Mouse (Mus musculus): Measurements from ENCODE around the gene Runx3. TPM values are rescaled to one million over a fixed set of nuclear protein-coding genes. Genes with fewer than 3 reads are reported as not detected.

Runx3 gene
- polyA plus RNA-seq (2015; fragmentation: Nextera tagmentation; extraction: Ambion mirVana), result not detected in 2 replicates

DNA sequence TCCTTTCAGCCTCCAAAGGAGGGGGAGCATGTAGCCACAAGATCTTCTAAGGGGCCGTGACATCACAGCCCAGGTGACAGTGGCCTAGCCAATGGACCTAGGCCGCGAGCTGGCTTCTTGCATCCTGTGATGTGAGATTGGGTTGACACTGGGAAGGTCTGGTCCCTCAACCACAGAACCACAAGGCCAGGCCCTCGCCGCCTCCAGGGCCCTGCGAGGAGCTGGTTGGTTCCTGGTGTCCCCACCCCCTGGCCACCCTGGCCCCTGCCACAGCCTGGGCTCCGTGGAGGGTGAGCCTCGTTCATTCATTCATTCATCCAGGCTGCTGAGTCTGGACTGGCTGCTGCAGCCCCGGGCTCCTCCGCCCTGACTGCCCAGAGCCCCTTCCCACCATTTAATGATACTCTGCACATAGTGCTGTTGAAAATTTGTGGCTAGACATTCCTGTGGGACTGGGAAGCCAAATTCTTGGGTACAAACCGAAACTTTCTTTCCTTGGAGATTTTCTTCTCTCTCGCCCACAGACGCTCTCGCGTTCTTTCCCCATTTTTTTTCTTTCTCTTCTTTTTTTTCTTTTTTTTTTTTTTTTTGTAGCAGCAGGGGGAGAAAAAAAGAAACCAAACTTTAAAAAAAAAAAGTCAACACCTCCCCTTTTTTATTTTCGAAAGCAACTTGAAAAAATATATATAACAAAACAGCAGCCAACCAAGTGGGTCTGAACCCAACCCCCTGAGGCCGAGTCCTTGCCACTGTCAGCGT lies at the start of gene Runx3:
TSS of gene Runx3 (plus strand) at position 311 of the 759 bp plus-strand sequence.
- Histone ChIP-seq H3K9me3 (ENCODE audit: control insufficient read depth, low read length) (no peaks in the 10 kb centered on the region), H3K4me2 (ENCODE audit: low read length) (no peak within 1 kb of the TSS), H3K27ac (ENCODE audit: low read length) (no peak within 1 kb of the TSS), H3K9ac (replicated peaks; ENCODE audit: low read depth, low read length) (no peak within 1 kb of the TSS), H3K4me1 (replicated peaks; ENCODE audit: control insufficient read depth, insufficient read depth, low read length) (no peaks in the 10 kb centered on the region), H3K36me3 (ENCODE audit: control insufficient read depth, insufficient read depth) (no peaks in the 10 kb centered on the region), H3K27me3 (replicated peaks; ENCODE audit: control insufficient read depth, insufficient read depth, low read length) (no peaks in the 10 kb centered on the region), H3K4me3 (replicated peaks; ENCODE audit: low read length) (no peak within 1 kb of the TSS)
- WGBS, result 79% methylated on average over 18 of the region's 18 CpGs
- no peak for ATAC-seq

- no peak overlapping the region for H3K9ac ChIP-seq (replicated peaks; ENCODE audit: low read depth, low read length)
- no peaks in the 10 kb centered on the region for H3K9me3 ChIP-seq (ENCODE audit: control insufficient read depth, low read length)
- no peaks in the 10 kb centered on the region for H3K4me1 ChIP-seq (replicated peaks; ENCODE audit: control insufficient read depth, insufficient read depth, low read length)
- no peak overlapping the region for H3K4me3 ChIP-seq (replicated peaks; ENCODE audit: low read length)
- H3K36me3 ChIP-seq (ENCODE audit: control insufficient read depth, insufficient read depth), result no peaks in the 10 kb centered on the region
- 92% methylated on average over 6 of the region's 6 CpGs for WGBS
- no peak overlapping the region for H3K27ac ChIP-seq (ENCODE audit: low read length)
- no peaks in the 10 kb centered on the region for H3K27me3 ChIP-seq (replicated peaks; ENCODE audit: control insufficient read depth, insufficient read depth, low read length)
- no peak for ATAC-seq
- no peak overlapping the region for H3K4me2 ChIP-seq (ENCODE audit: low read length)
These were observed 47.8 kb upstream of the Runx3 start for GRCm38 (mm10) chr4:135072671-135073070.

- Histone ChIP-seq H3K4me1 (replicated peaks; ENCODE audit: control insufficient read depth, insufficient read depth, low read length) (no peaks in the 10 kb centered on the region), H3K27ac (ENCODE audit: low read length) (no peak overlapping the region), H3K4me3 (replicated peaks; ENCODE audit: low read length) (no peak overlapping the region), H3K9me3 (ENCODE audit: control insufficient read depth, low read length) (no peaks in the 10 kb centered on the region), H3K9ac (replicated peaks; ENCODE audit: low read depth, low read length) (no peak overlapping the region), H3K27me3 (replicated peaks; ENCODE audit: control insufficient read depth, insufficient read depth, low read length) (no peaks in the 10 kb centered on the region), H3K36me3 (ENCODE audit: control insufficient read depth, insufficient read depth) (no peaks in the 10 kb centered on the region), H3K4me2 (ENCODE audit: low read length) (no peak overlapping the region)
- no peak for ATAC-seq
- 76% methylated on average over 10 of the region's 10 CpGs for WGBS
These were observed 46.9 kb upstream of the Runx3 start for GRCm38 (mm10) chr4:135073523-135073922.

- Histone ChIP-seq H3K4me2 (ENCODE audit: low read length) (no peak overlapping the region), H3K27ac (ENCODE audit: low read length) (no peak overlapping the region), H3K4me1 (replicated peaks; ENCODE audit: control insufficient read depth, insufficient read depth, low read length) (no peaks in the 10 kb centered on the region), H3K4me3 (replicated peaks; ENCODE audit: low read length) (no peak overlapping the region), H3K9ac (replicated peaks; ENCODE audit: low read depth, low read length) (no peak overlapping the region), H3K27me3 (replicated peaks; ENCODE audit: control insufficient read depth, insufficient read depth, low read length) (no peaks in the 10 kb centered on the region), H3K9me3 (ENCODE audit: control insufficient read depth, low read length) (no peaks in the 10 kb centered on the region), H3K36me3 (ENCODE audit: control insufficient read depth, insufficient read depth) (no peaks in the 10 kb centered on the region)
- ATAC-seq, result no peak
- WGBS, result 80% methylated on average over 4 of the region's 4 CpGs
These were observed 45.8 kb upstream of the Runx3 start for GRCm38 (mm10) chr4:135074646-135075045.

GRCm38 (mm10) chr4:135075360-135075759 lies 45.1 kb upstream of the Runx3 start:
- Histone ChIP-seq H3K4me1 (replicated peaks; ENCODE audit: control insufficient read depth, insufficient read depth, low read length) (no peaks in the 10 kb centered on the region), H3K27ac (ENCODE audit: low read length) (no peak overlapping the region), H3K36me3 (ENCODE audit: control insufficient read depth, insufficient read depth) (no peaks in the 10 kb centered on the region), H3K9ac (replicated peaks; ENCODE audit: low read depth, low read length) (no peak overlapping the region), H3K27me3 (replicated peaks; ENCODE audit: control insufficient read depth, insufficient read depth, low read length) (no peaks in the 10 kb centered on the region), H3K4me2 (ENCODE audit: low read length) (no peak overlapping the region), H3K4me3 (replicated peaks; ENCODE audit: low read length) (no peak overlapping the region), H3K9me3 (ENCODE audit: control insufficient read depth, low read length) (no peaks in the 10 kb centered on the region)
- ATAC-seq, result no peak
- 90% methylated on average over 6 of the region's 6 CpGs for WGBS

DNA sequence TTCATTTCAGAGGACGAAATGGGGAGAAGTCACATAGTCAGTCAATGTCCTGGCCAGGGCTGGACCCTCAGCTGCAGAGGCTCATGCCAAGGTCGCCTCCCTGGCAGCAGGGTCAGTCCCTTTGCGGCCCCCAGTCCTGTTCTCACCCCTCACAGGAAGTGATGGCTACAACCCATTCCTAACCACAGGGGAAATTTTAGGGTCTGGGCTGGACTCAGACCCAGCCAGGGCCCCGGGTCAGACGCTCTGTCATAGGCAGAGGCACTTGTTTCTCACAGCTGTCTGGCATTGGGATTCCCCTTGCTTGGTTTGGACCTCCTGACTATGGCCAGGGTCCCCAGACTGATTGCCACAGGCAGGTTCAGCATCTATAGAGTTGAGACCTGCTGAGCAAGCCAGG lies 43.8 kb upstream of the Runx3 start:
- Histone ChIP-seq H3K27me3 (replicated peaks; ENCODE audit: control insufficient read depth, insufficient read depth, low read length) (no peaks in the 10 kb centered on the region), H3K36me3 (ENCODE audit: control insufficient read depth, insufficient read depth) (no peaks in the 10 kb centered on the region), H3K4me3 (replicated peaks; ENCODE audit: low read length) (no peak overlapping the region), H3K4me2 (ENCODE audit: low read length) (no peak overlapping the region), H3K27ac (ENCODE audit: low read length) (no peak overlapping the region), H3K9ac (replicated peaks; ENCODE audit: low read depth, low read length) (no peak overlapping the region), H3K9me3 (ENCODE audit: control insufficient read depth, low read length) (no peaks in the 10 kb centered on the region), H3K4me1 (replicated peaks; ENCODE audit: control insufficient read depth, insufficient read depth, low read length) (no peaks in the 10 kb centered on the region)
- ATAC-seq, result no peak
- 82% methylated on average over 5 of the region's 5 CpGs for WGBS

DNA sequence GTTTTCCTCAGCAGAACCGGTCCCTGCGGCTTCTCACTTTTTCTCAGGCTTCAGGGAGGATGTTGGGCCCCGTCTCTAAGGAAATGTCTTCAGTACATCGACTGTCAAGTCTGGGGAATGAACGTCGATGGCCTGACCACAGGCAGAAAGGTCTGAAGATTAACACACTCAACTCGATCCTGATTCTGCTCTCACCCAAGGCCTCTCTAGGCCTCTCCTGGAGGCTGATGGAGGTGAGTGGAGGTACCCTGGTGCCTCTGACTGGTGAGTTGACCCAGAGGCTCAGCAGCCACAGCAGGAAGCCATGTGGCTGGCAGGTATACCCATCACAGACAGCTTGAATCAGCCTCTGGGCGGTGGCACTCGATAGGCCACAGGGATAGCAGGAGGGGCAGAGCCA lies 43.3 kb upstream of the Runx3 start:
- Histone ChIP-seq H3K36me3 (ENCODE audit: control insufficient read depth, insufficient read depth) (no peaks in the 10 kb centered on the region), H3K9ac (replicated peaks; ENCODE audit: low read depth, low read length) (no peak overlapping the region), H3K4me2 (ENCODE audit: low read length) (no peak overlapping the region), H3K4me3 (replicated peaks; ENCODE audit: low read length) (no peak overlapping the region), H3K4me1 (replicated peaks; ENCODE audit: control insufficient read depth, insufficient read depth, low read length) (no peaks in the 10 kb centered on the region), H3K9me3 (ENCODE audit: control insufficient read depth, low read length) (no peaks in the 10 kb centered on the region), H3K27ac (ENCODE audit: low read length) (no peak overlapping the region), H3K27me3 (replicated peaks; ENCODE audit: control insufficient read depth, insufficient read depth, low read length) (no peaks in the 10 kb centered on the region)
- no peak for ATAC-seq
- 85% methylated on average over 9 of the region's 9 CpGs for WGBS

DNA sequence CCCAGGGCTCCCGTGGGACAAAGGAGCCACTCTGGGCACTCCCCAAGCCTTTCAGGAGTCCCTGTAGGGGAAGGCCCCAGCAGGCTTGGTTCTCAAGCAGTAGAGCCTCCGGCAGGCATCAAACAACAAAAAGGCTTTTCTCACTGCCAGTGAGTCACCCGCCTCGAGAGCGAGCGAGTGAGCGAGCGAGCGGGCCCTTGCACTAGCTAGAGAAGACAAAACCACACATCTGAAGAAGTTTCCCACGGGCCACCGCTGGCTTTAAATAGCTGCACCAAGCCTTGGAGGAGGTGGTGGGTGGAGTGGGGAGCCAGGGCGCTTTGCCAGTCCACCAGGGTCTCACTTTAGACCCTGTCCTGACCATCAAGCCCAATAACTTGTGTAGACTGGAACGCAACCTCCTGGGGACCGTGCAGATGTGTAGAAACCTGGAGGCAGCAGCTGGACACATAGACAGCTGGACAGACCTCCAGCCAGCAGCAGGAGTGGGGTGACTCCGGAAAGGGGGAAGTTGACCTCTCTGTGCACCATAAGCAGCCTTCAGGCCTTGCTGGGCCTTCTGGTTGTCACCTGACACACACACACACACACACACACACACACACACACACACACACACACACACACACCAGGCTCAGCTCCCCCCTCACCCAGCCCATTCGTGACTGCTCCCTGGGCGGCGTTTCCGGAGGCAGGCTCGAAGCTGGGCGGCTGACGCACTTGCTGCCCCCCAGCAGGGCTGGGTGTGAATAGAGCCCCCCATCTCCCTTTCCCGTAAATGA lies 40.4 kb upstream of the Runx3 start:
- no peak overlapping the region for H3K27ac ChIP-seq (ENCODE audit: low read length)
- H3K9ac ChIP-seq (replicated peaks; ENCODE audit: low read depth, low read length), result no peak overlapping the region
- no peak for ATAC-seq
- no peaks in the 10 kb centered on the region for H3K9me3 ChIP-seq (ENCODE audit: control insufficient read depth, low read length)
- WGBS, result 37% methylated on average over 23 of the region's 23 CpGs
- no peaks in the 10 kb centered on the region for H3K36me3 ChIP-seq (ENCODE audit: control insufficient read depth, insufficient read depth)
- no peak overlapping the region for H3K4me2 ChIP-seq (ENCODE audit: low read length)
- H3K27me3 ChIP-seq (replicated peaks; ENCODE audit: control insufficient read depth, insufficient read depth, low read length), result no peaks in the 10 kb centered on the region
- H3K4me3 ChIP-seq (replicated peaks; ENCODE audit: low read length), result no peak overlapping the region
- no peaks in the 10 kb centered on the region for H3K4me1 ChIP-seq (replicated peaks; ENCODE audit: control insufficient read depth, insufficient read depth, low read length)

- ATAC-seq, result no peak
- H3K27ac ChIP-seq (ENCODE audit: low read length), result no peak overlapping the region
- WGBS, result 58% methylated on average over 7 of the region's 7 CpGs
These were observed 39.9 kb upstream of the Runx3 start for GRCm38 (mm10) chr4:135080641-135080920.

More at GRCm38 (mm10) chr4:135080641-135080920, 39.9 kb upstream of the Runx3 start:
- Histone ChIP-seq H3K9ac (replicated peaks; ENCODE audit: low read depth, low read length) (no peak overlapping the region), H3K27me3 (replicated peaks; ENCODE audit: control insufficient read depth, insufficient read depth, low read length) (no peaks in the 10 kb centered on the region), H3K9me3 (ENCODE audit: control insufficient read depth, low read length) (no peaks in the 10 kb centered on the region), H3K4me1 (replicated peaks; ENCODE audit: control insufficient read depth, insufficient read depth, low read length) (no peaks in the 10 kb centered on the region), H3K36me3 (ENCODE audit: control insufficient read depth, insufficient read depth) (no peaks in the 10 kb centered on the region), H3K4me2 (ENCODE audit: low read length) (no peak overlapping the region), H3K4me3 (replicated peaks; ENCODE audit: low read length) (no peak overlapping the region)

All from forebrain, embryonic 16.5 days (tissue).